Mouse (Mus musculus): ENCODE data around the gene Prrg4.
"Not testable (repeated sequence)": the region's sequence is repeated elsewhere in the genome, so short reads cannot be mapped to it uniquely, and the experiment has no call there.

Gene Prrg4

GRCm38 (mm10) chr2:104841736-104842135 lies 7.9 kb downstream of the Prrg4 start:
- no peak for DNase-seq

GRCm38 (mm10) chr2:104840974-104841373 lies 8.7 kb downstream of the Prrg4 start:
- no peak for DNase-seq

- no peak for DNase-seq
Measured at GRCm38 (mm10) chr2:104832486-104832885, 17.2 kb downstream of the Prrg4 start.

GRCm38 (mm10) chr2:104826191-104826590 lies 23.5 kb downstream of the Prrg4 start:
- DNase-seq: no peak

- DNase-seq: not testable (repeated sequence)
Measured at GRCm38 (mm10) chr2:104818763-104819162, 30.9 kb downstream of the Prrg4 start.

- DNase-seq: no peak
Measured at GRCm38 (mm10) chr2:104817555-104818330, 31.9 kb downstream of the Prrg4 start.

GRCm38 (mm10) chr2:104816866-104817439 lies 32.7 kb downstream of the Prrg4 start:
- peak; percentile 95 for DNase-seq

- DNase-seq: no peak
Measured at GRCm38 (mm10) chr2:104816371-104816827, 33.3 kb downstream of the Prrg4 start, which contains the start of gene Qser1. Qser1 (minus strand) TSS chr2:104816760.

- DNase-seq: peak; percentile 45
Measured at GRCm38 (mm10) chr2:104815561-104816370, 33.9 kb downstream of the Prrg4 start.

GRCm38 (mm10) chr2:104814181-104814951 lies 35.3 kb downstream of the Prrg4 start:
- no peak for DNase-seq

- no peak for DNase-seq
Measured at GRCm38 (mm10) chr2:104805435-104805834, 44.2 kb downstream of the Prrg4 start.

Measured in kidney, postnatal 14 days (tissue).